ENCODE assay signal across 15 mouse cellular contexts in the genomic region with DNA sequence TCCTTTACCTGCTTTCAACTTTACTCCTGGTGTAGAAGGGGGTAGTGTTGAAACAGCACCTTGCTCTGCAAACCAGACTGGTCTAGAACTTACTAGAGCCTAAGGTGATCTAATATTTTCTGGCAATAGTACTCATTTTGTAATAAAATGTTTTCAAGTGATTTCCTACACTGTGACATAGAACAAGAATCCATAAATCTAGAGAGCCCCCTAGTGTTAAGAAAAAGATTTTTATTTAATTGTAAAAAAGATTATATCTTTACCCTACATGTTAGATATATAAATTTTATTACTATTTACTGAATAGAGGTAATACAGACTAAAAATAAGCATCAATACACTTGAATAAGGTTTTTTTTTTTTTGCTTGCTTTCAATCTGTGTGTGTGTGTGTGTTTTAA. TPM values are rescaled to one million over a fixed set of nuclear protein-coding genes. Genes with fewer than 3 reads are reported as not detected.
DNase-seq lines count a peak whose midpoint lies in the region; ATAC-seq and TF ChIP-seq lines count a peak whose summit lies in the region.
"Had no signal": no experiment of that assay in that cellular context is flagged by ENCODE, and none has a peak within 500 bp of the region (broad histone marks: within the 10 kb centered on the region; RNA-seq: fewer than 3 reads in every experiment).

No protein-coding gene starts in this region.

- peak; percentile 21; the same call in 1 of the 2 replicates for TF ChIP-seq CTCF in forebrain, postnatal 0 days (IDR thresholded peaks at IDR 0.05; ENCODE audit: low read depth)
- peak; percentile 13; the same call in 1 of the 2 replicates for TF ChIP-seq CTCF in liver, postnatal 0 days (IDR thresholded peaks at IDR 0.05; ENCODE audit: low read depth)
- TF ChIP-seq CTCF in CH12.LX (conservative IDR thresholded peaks at IDR 0.05 in 1 of 2, IDR thresholded peaks at IDR 0.05 in 1 of 2; ENCODE audit: low read depth in 2 of 2, low read length in 2 of 2): peak in 1 of 2 experiments; percentile 42; a peak in 1 of 4 replicates
- TF ChIP-seq CTCF in thymus, adult 2 months (IDR thresholded peaks at IDR 0.05; ENCODE audit: borderline replicate concordance, control insufficient read depth, extremely low read depth, insufficient read depth, low read length, poor library complexity): no peak

- in situ Hi-C loops in CH12.LX (cut with MboI; ENCODE audit: low pct_ligation_motif_present, low pct_unique_long_range_greater_than_20kb, low sequenced_read_pairs): no loop called here

- H3K27me3 ChIP-seq in forebrain, postnatal 0 days (ENCODE audit: insufficient read depth, low read length): no peaks in the 10 kb centered on the region
- H3K27me3 ChIP-seq in forebrain, embryonic 12.5 days: no peaks in the 10 kb centered on the region
- H3K27me3 ChIP-seq in liver, postnatal 0 days (ENCODE audit: insufficient read depth, low read length): no peaks in the 10 kb centered on the region
- H3K27me3 ChIP-seq in liver, embryonic 12.5 days (replicated peaks): no peaks in the 10 kb centered on the region
- no peaks in the 10 kb centered on the region for H3K27me3 ChIP-seq in CH12.LX (replicated peaks)
- no peaks in the 10 kb centered on the region for H3K27me3 ChIP-seq in thymus, adult 2 months (ENCODE audit: control insufficient read depth, insufficient read depth, low read length)
- H3K27me3 ChIP-seq: hindbrain, embryonic 15.5 days had no signal

- H3K36me3 ChIP-seq in forebrain, postnatal 0 days (ENCODE audit: insufficient read depth): no peaks in the 10 kb centered on the region; the same call in 1 of the 2 replicates
- H3K36me3 ChIP-seq in forebrain, embryonic 12.5 days (replicated peaks): peaks cover 3% of the 10 kb centered on the region; the same call in 1 of the 2 replicates
- peaks cover 7% of the 10 kb centered on the region; the same call in 1 of the 2 replicates for H3K36me3 ChIP-seq in liver, postnatal 0 days (replicated peaks; ENCODE audit: insufficient read depth, low read length)
- H3K36me3 ChIP-seq in liver, embryonic 12.5 days: peaks cover 9% of the 10 kb centered on the region; the same call in 1 of the 2 replicates
- H3K36me3 ChIP-seq in CH12.LX (replicated peaks in 1 of 2; ENCODE audit: control insufficient read depth in 1 of 2, insufficient read depth in 1 of 2, low read length in 1 of 2): peaks cover 27 to 42% of the 10 kb centered on the region in 2 experiments
- H3K36me3 ChIP-seq in thymus, adult 2 months (ENCODE audit: control insufficient read depth, insufficient read depth, low read length): peaks cover 6% of the 10 kb centered on the region; the same call in 1 of the 2 replicates

- H3K79me2 ChIP-seq in CH12.LX (replicated peaks; ENCODE audit: control insufficient read depth, extremely low read depth, insufficient read depth, poor library complexity, severe bottlenecking): peaks cover 82% of the 10 kb centered on the region

- no peaks in the 10 kb centered on the region for H3K9me3 ChIP-seq in forebrain, postnatal 0 days (ENCODE audit: low read length)
- no peaks in the 10 kb centered on the region for H3K9me3 ChIP-seq in forebrain, embryonic 12.5 days
- H3K9me3 ChIP-seq in liver, postnatal 0 days (ENCODE audit: low read length): no peaks in the 10 kb centered on the region
- no peaks in the 10 kb centered on the region for H3K9me3 ChIP-seq in liver, embryonic 12.5 days (replicated peaks)
- no peaks in the 10 kb centered on the region for H3K9me3 ChIP-seq in CH12.LX (replicated peaks; ENCODE audit: low read length)
- H3K9me3 ChIP-seq: G1E; hindbrain, embryonic 15.5 days had no signal

- dilution Hi-C loops in CH12.LX (cut with MboI; ENCODE audit: extremely low pct_ligation_motif_present, extremely low pct_unique_long_range_greater_than_20kb, low sequenced_read_pairs): no loop called here

- no peak overlapping the region for H3K4me3 ChIP-seq in forebrain, postnatal 0 days (ENCODE audit: low read depth, low read length)
- H3K4me3 ChIP-seq in forebrain, embryonic 12.5 days (replicated peaks): no peak overlapping the region
- H3K4me3 ChIP-seq in liver, postnatal 0 days (ENCODE audit: low read depth, low read length): no peak overlapping the region
- H3K4me3 ChIP-seq in liver, embryonic 12.5 days: no peak overlapping the region
- no peak overlapping the region for H3K4me3 ChIP-seq in CH12.LX (replicated peaks in 1 of 3; ENCODE audit: low read depth in 2 of 3, low read length in 2 of 3, poor library complexity in 1 of 3)
- H3K4me3 ChIP-seq in thymus, adult 2 months (ENCODE audit: control insufficient read depth, insufficient read depth, low read length): no peak overlapping the region
- H3K4me3 ChIP-seq: hindbrain, embryonic 15.5 days had no signal

- no peak for TF ChIP-seq EP300 in liver, postnatal 0 days (IDR thresholded peaks at IDR 0.05; ENCODE audit: low read depth)
- TF ChIP-seq EP300 in CH12.LX (IDR thresholded peaks at IDR 0.05; ENCODE audit: low read length): no peak

- TF ChIP-seq POLR2A in CH12.LX (IDR thresholded peaks at IDR 0.05; ENCODE audit: low read depth, low read length): no peak
- TF ChIP-seq POLR2A in thymus, adult 2 months (IDR thresholded peaks at IDR 0.05; ENCODE audit: control insufficient read depth, extremely low read depth, insufficient read depth, low read length, poor library complexity): no peak

- H3K27ac ChIP-seq in forebrain, postnatal 0 days (ENCODE audit: low read depth, low read length): no peak overlapping the region
- H3K27ac ChIP-seq in forebrain, embryonic 12.5 days: no peak overlapping the region
- H3K27ac ChIP-seq in liver, postnatal 0 days (ENCODE audit: low read depth): no peak overlapping the region
- H3K27ac ChIP-seq in liver, embryonic 12.5 days: no peak overlapping the region
- no peak overlapping the region for H3K27ac ChIP-seq in CH12.LX (ENCODE audit: insufficient read depth, low read depth)
- H3K27ac ChIP-seq in thymus, adult 2 months (ENCODE audit: control insufficient read depth, insufficient read depth, low read length): no peak overlapping the region
- H3K27ac ChIP-seq: hindbrain, embryonic 15.5 days had no signal

- TF ChIP-seq RAD21 in CH12.LX (IDR thresholded peaks at IDR 0.05; ENCODE audit: low read depth, low read length): peak; percentile 25

- no peaks in the 10 kb centered on the region for H3K4me1 ChIP-seq in forebrain, postnatal 0 days (ENCODE audit: insufficient read depth)
- no peaks in the 10 kb centered on the region for H3K4me1 ChIP-seq in forebrain, embryonic 12.5 days
- no peaks in the 10 kb centered on the region for H3K4me1 ChIP-seq in liver, postnatal 0 days (ENCODE audit: insufficient read depth)
- peaks cover 13% of the 10 kb centered on the region for H3K4me1 ChIP-seq in liver, embryonic 12.5 days
- H3K4me1 ChIP-seq in CH12.LX (ENCODE audit: control insufficient read depth in 1 of 2, insufficient read depth in 2 of 2): peaks cover 15 to 65% of the 10 kb centered on the region in 2 experiments
- peaks cover 11% of the 10 kb centered on the region for H3K4me1 ChIP-seq in thymus, adult 2 months (replicated peaks; ENCODE audit: control insufficient read depth, insufficient read depth, low read length)
- H3K4me1 ChIP-seq: hindbrain, embryonic 15.5 days had no signal

- ATAC-seq in forebrain, postnatal 0 days: no peak
- no peak for ATAC-seq in forebrain, embryonic 12.5 days (ENCODE audit: low FRiP score)
- no peak for ATAC-seq in liver, postnatal 0 days
- ATAC-seq in liver, embryonic 12.5 days: no peak

- H3K9ac ChIP-seq in forebrain, postnatal 0 days: no peak overlapping the region
- no peak overlapping the region for H3K9ac ChIP-seq in forebrain, embryonic 12.5 days
- H3K9ac ChIP-seq in liver, postnatal 0 days (replicated peaks): no peak overlapping the region
- H3K9ac ChIP-seq in liver, embryonic 12.5 days: no peak overlapping the region
- no peak overlapping the region for H3K9ac ChIP-seq in CH12.LX (ENCODE audit: insufficient read depth, low read depth)
- H3K9ac ChIP-seq: hindbrain, embryonic 15.5 days had no signal

- no peak for DNase-seq in forebrain, postnatal 0 days
- DNase-seq in liver, postnatal 0 days: no peak
- no peak for DNase-seq in CH12.LX (ENCODE audit: extremely low read depth)
- peak; percentile 37 for DNase-seq in induced T-regulatory cell, adult 2 months (ENCODE audit: low read depth)
- DNase-seq in adrenal gland, postnatal 14 days: no peak
- DNase-seq in thymus, adult 2 months: no peak
- DNase-seq: cerebellum, postnatal 10 days; heart, postnatal 14 days; kidney, adult 9 months; lung, adult 18-20 months; thymus, postnatal 36 days had no signal

- H3K4me2 ChIP-seq in forebrain, postnatal 0 days (ENCODE audit: low read depth): no peak overlapping the region
- H3K4me2 ChIP-seq in forebrain, embryonic 12.5 days: no peak overlapping the region
- no peak overlapping the region for H3K4me2 ChIP-seq in liver, postnatal 0 days (ENCODE audit: low read depth, low read length)
- no peak overlapping the region for H3K4me2 ChIP-seq in liver, embryonic 12.5 days
- no peak overlapping the region for H3K4me2 ChIP-seq in CH12.LX (ENCODE audit: insufficient read depth, low read depth, poor library complexity, severe bottlenecking)
- H3K4me2 ChIP-seq: hindbrain, embryonic 15.5 days had no signal

TF ChIP-seq in CH12.LX, 34 proteins besides CTCF, POLR2A, EP300 and RAD21 (continues in another document):
- TF ChIP-seq CHD2 (IDR thresholded peaks at IDR 0.05; ENCODE audit: low read length) (no peak), NELFE (IDR thresholded peaks at IDR 0.05; ENCODE audit: low read depth, low read length) (no peak), E2F4 (IDR thresholded peaks at IDR 0.05; ENCODE audit: insufficient replicate concordance, low read depth, low read length) (no peak), IRF4 (IDR thresholded peaks at IDR 0.05; ENCODE audit: low read depth, low read length) (no peak), NRF1 (IDR thresholded peaks at IDR 0.05; ENCODE audit: low read depth, low read length) (no peak), JUND (conservative IDR thresholded peaks at IDR 0.05; ENCODE audit: low read depth, low read length) (no peak), ETS1 (conservative IDR thresholded peaks at IDR 0.05; ENCODE audit: low read depth, low read length) (no peak), POLR2AphosphoS2 (IDR thresholded peaks at IDR 0.05; ENCODE audit: low read depth, low read length) (no peak), MEF2A (IDR thresholded peaks at IDR 0.05; ENCODE audit: borderline replicate concordance, low read depth, low read length) (no peak)

RNA-seq across cellular contexts. Expression of gene Ralgps2, which starts 29.6 kb away (rescaled TPM):
- 94.9 and 101 TPM in 2 replicates for total RNA-seq in forebrain, postnatal 0 days (2014; rRNA removed)
- polyA plus RNA-seq in forebrain, postnatal 0 days (2015; fragmentation: Nextera tagmentation; extraction: Ambion mirVana): 59.7 and 85.9 TPM in 2 replicates
- 109 and 111 TPM in 2 replicates for polyA plus RNA-seq in forebrain, embryonic 12.5 days (2016; fragmentation: Nextera tagmentation; extraction: Ambion mirVana)
- 25.6 and 26.4 TPM in 2 replicates for polyA plus RNA-seq in liver, postnatal 0 days (2015; fragmentation: Nextera tagmentation; extraction: Ambion mirVana)
- polyA plus RNA-seq in liver, embryonic 12.5 days (2016; fragmentation: Nextera tagmentation; extraction: Ambion mirVana): 25.6 and 26.8 TPM in 2 replicates
- total RNA-seq in CH12.LX (2012; rRNA removed) (149 and 174 TPM in 2 replicates), CH12.LX (2014; rRNA removed) (65.1 and 71.8 TPM in 2 replicates)
- 133 and 137 TPM in 2 replicates for polyA plus RNA-seq in CH12.LX (2012; ENCODE audit: insufficient read length, low read depth)
- 28.6 and 30.3 TPM in 2 replicates for total RNA-seq in adrenal gland, postnatal 14 days (2021)
- 25.2 and 28.9 TPM in 2 replicates for polyA plus RNA-seq in thymus, adult 2 months (2012; rRNA removed)
